Mouse (Mus musculus): ENCODE measurements around the gene Adgrg3.

DNA sequence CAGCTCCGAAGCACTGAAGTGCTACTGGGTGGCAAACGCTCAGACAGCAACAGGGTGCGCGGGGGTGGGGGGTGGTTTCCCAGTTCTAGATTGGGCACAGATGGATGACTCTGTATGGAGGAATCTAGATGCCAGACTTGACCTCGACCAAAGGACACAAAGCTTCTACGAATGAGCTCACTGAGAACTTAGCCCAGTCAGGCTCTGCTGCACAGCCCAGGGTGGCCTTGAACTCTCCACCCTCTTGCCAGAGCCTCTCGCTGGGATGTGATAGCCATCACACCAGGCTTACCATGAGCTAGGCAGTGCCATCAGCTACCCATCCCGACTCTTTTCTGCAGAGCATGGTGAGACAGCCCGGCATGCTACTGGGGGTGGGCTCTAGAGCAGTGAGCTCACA lies 43.7 kb upstream of the Adgrg3 start:
- TF ChIP-seq EP300 (IDR thresholded peaks at IDR 0.05; ENCODE audit: low read depth) = no peak
- no peak for TF ChIP-seq CTCF (IDR thresholded peaks at IDR 0.05; ENCODE audit: low read depth)
